Mouse (Mus musculus) heart, postnatal 10 days (tissue): Measurements from ENCODE around the gene Rsbn1l. TPM values are rescaled to one million over a fixed set of nuclear protein-coding genes. Genes with fewer than 3 reads are reported as not detected.
A peak's percentile ranks its signal among the peaks of the same experiment; 100 is the strongest.
"Not testable (repeated sequence)": the region's sequence is repeated elsewhere in the genome, so short reads cannot be mapped to it uniquely, and the experiment has no call there.

ENCODE experiments used
- DNase-seq, 2 experiments: peaks; one replicate each; pipeline ENCODE4 v3.0.0; 2021
- intact Hi-C: fragments of 180-260 bp; cut with DNase I; formaldehyde crosslinking; loops from one replicate; pipeline ENCODE4 v1.15.1; 2025
- total RNA-seq, 2 experiments: library from RNA; stranded (reverse); gene quantifications; 2 replicates each; pipeline ENCODE4 v1.2.3; 2021

Gene Rsbn1l
- total RNA-seq, 2 experiments from 2014 or later: 17.0 to 20.1 TPM

- intact Hi-C loops: loop anchor here (2.0 kb wide), 3 partner anchors 38 to 104 kb away; partner anchors contain the start of genes Phtf2, Ptpn12 and Tmem60
- DNase-seq: peak in 1 of 2 experiments; percentile 73
Observed at GRCm38 (mm10) chr5:20950855-20951650, 5.1 kb downstream of the Rsbn1l start.

GRCm38 (mm10) chr5:20950516-20950854 is 5.7 kb downstream of the Rsbn1l start:
- intact Hi-C loops: loop anchor here (2.0 kb wide), 3 partner anchors 38 to 104 kb away; partner anchors contain the start of genes Phtf2, Ptpn12 and Tmem60
- DNase-seq: no peak

GRCm38 (mm10) chr5:20950093-20950492 is 6.1 kb downstream of the Rsbn1l start:
- DNase-seq: peak in 1 of 2 experiments; percentile 15
- intact Hi-C loops: loop anchor here (2.0 kb wide), 3 partner anchors 37 to 105 kb away; partner anchors contain the start of genes Phtf2, Ptpn12 and Tmem60

- intact Hi-C loops: no loop called here
- no peak for DNase-seq
Observed at GRCm38 (mm10) chr5:20946906-20947305, 9.3 kb downstream of the Rsbn1l start.

- intact Hi-C loops: no loop called here
- DNase-seq: peak; percentile 55 to 62
Observed at GRCm38 (mm10) chr5:20944961-20945748, 11.0 kb downstream of the Rsbn1l start.

GRCm38 (mm10) chr5:20943791-20944190 is 12.4 kb downstream of the Rsbn1l start:
- intact Hi-C loops, DNase-seq: not testable (repeated sequence)

GRCm38 (mm10) chr5:20942523-20942922 is 13.7 kb downstream of the Rsbn1l start:
- intact Hi-C loops: no loop called here
- DNase-seq: no peak

GRCm38 (mm10) chr5:20941205-20941604 is 15.0 kb downstream of the Rsbn1l start:
- peak; percentile 53 to 58 for DNase-seq
- intact Hi-C loops: no loop called here

- intact Hi-C loops: no loop called here
- DNase-seq: peak in 1 of 2 experiments; percentile 15
Observed at GRCm38 (mm10) chr5:20940696-20941095, 15.5 kb downstream of the Rsbn1l start.

- intact Hi-C loops: no loop called here
- DNase-seq: peak; percentile 54 to 65
Observed at GRCm38 (mm10) chr5:20940040-20940571, 16.1 kb downstream of the Rsbn1l start.

GRCm38 (mm10) chr5:20938523-20938922 is 17.7 kb downstream of the Rsbn1l start:
- intact Hi-C loops: no loop called here
- DNase-seq: no peak

GRCm38 (mm10) chr5:20935934-20936333 is 20.3 kb downstream of the Rsbn1l start:
- DNase-seq: no peak
- intact Hi-C loops: no loop called here

GRCm38 (mm10) chr5:20932585-20932984 is 23.6 kb downstream of the Rsbn1l start:
- no peak for DNase-seq
- intact Hi-C loops: no loop called here

GRCm38 (mm10) chr5:20931300-20931699 is 24.9 kb downstream of the Rsbn1l start:
- intact Hi-C loops: no loop called here
- DNase-seq: no peak

- DNase-seq: no peak
- intact Hi-C loops: no loop called here
Observed at GRCm38 (mm10) chr5:20930430-20930829, 25.8 kb downstream of the Rsbn1l start.

GRCm38 (mm10) chr5:20929669-20930151 is 26.5 kb downstream of the Rsbn1l start:
- no peak for DNase-seq
- intact Hi-C loops: no loop called here

GRCm38 (mm10) chr5:20925451-20925850 is 30.7 kb downstream of the Rsbn1l start:
- intact Hi-C loops: no loop called here
- DNase-seq: no peak

GRCm38 (mm10) chr5:20924608-20925007 is 31.6 kb downstream of the Rsbn1l start:
- intact Hi-C loops: no loop called here
- DNase-seq: no peak

- DNase-seq: no peak
- intact Hi-C loops: loop anchor here (10.0 kb wide), 1 partner anchor 225 kb away; no protein-coding TSS in a partner anchor
Observed at GRCm38 (mm10) chr5:20919566-20919965, 36.6 kb downstream of the Rsbn1l start.

- no peak for DNase-seq
- intact Hi-C loops: loop anchor here (10.0 kb wide), 1 partner anchor 226 kb away; no protein-coding TSS in a partner anchor
Observed at GRCm38 (mm10) chr5:20918967-20919366, 37.2 kb downstream of the Rsbn1l start.
